Mouse (Mus musculus): ENCODE results near the gene Gzmm. TPM values are rescaled to one million over a fixed set of nuclear protein-coding genes. Genes with fewer than 3 reads are reported as not detected.

Gzmm gene
- polyA plus RNA-seq (2012; rRNA removed): 0.06 and 0.12 TPM in 2 replicates

DNA sequence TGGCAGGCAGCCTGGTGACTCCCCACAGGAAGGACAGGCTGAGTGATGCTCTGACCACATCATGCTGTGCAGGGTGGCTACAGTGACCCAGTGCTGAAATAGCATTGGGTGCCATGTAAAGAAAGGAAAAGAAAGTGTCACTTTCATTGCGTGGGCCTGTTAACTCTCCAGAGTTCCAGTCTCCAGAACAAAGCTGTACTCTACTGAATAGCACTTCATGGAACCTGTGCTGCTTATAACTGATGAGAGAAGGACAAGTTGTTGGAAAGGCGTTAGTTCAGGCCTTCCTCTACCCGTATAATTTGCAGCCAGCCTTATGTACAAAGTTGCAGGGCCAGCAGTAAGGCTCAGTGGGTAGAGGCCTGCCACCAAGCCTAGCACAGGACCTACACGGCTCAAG is at the start of gene Gzmm:
Gene Gzmm, plus strand, starts transcription at position 301 of the 400 bp plus-strand sequence.

DNA sequence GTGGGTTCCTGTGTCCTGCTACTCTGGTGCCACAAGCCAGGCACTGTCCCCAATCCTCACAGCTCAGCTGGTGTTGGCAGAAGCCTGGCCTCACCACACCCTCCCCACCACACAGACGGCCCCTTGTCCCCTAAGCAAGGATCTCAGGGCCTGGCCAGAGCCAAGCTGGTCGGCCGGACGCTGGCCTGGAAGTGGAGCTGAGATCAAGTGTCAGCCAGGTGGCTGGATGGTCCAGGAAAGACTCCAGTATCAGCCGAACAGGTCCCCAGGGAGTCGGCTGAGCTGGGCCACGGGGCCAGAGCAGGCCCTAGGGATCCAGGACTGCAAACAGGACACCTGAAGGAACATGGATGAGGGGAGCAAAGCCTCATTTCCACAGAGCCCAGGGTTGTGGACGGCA is 43.1 kb upstream of the Gzmm start, which contains the start of gene Odf3l2:
Gene Odf3l2, minus strand, starts transcription at position 28 of the 400 bp plus-strand sequence.

DNA sequence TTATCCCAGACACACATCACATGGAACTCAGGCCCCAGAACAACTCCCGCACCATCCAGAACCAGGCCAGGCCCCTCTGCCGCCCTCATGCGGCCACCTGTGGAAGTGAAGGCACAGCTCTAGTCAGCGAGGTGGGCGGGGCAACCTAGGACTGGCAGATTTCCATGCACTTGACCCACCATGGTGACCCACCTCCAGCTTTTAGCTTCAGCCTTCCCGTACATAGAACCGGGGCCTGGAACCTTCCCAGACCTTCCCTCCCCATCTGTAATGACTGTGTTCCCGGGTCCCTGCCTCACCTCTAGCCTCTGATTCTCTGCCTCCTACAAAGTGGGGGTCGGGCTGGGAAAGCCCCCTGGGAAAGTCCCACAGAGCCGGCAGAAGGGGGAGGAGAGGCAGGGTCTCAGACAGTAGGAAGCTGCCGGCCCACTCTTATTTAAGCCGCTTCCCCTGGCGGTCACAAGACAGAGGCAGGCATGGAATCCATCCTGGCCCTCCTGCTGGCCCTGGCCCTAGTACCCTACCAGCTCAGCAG is 24.6 kb upstream of the Gzmm start, which contains the start of gene Madcam1:
Gene Madcam1, plus strand, starts transcription at position 429 of the 535 bp plus-strand sequence.

DNA sequence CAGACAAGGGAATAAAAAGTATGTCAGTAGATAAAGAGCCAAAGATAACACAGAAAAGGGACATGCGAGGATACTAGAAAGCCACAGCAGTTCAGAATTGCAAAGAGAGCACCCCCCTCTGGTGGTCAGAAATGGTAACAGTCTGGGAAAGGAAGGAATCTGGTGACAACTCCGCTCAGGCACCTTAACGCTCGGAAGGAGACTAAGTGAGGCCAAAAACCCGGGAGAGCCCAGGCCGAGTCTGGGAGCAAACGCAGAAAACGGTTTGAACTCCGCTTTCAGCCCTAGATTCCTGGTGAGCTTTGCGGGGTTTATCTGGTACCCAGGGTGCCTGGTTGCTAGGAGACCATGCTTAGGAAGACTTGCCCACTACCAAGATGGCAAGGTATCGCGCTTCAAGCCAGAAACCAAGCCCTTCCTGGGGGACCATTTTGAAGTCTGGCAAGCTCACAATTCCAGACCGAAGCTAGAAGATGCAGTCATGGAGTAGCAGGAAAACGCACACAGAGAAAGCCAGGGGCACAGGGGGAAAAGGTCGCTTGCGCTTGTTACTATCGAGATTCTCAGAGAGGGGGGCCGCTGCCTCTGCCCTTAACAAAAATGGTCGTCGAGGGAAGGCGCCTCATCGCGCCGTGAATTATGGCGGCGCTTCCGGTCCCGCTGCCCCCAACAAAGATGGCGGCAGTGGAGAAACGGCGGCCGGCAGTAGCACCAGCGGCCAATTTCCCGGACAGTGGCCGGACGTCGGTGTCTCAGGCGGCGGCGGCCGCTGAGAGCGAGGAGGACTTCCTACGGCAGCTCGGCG is 19.8 kb upstream of the Gzmm start, which contains the start of gene Tpgs1:
Gene Tpgs1, plus strand, starts transcription at position 599 of the 805 bp plus-strand sequence.

DNA sequence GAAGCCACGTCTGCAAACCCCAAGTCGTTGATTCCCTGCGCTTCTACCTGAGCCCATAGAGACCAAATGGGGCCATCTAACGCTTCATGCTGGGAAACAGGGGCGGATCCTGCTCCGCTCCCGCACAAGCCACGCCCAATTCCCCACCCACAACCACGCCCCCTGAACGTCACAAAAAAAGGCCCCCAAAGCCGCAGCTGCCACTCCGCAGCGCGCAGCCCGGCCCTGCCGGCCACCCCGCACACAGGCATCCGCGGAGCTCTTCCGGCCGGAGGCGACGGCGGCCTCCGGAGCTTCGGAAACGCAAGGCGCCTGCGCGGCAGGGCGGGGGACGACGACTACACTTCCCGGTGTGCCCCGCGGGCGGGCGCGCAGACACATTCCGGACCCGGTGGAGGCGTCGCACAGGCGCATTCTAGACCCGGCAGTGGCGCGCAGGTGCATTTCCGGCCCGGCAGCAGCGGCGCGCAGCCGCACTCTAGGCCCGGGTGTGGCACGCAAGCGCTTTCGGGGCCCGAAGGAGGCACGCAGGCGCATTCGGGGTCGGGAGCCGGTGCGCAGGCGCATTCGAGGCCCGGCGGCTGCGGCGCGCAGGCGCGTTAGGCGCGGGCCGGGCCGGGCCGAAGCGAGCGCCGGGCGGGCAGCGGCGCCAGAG is 7.1 kb upstream of the Gzmm start, which contains the start of gene Cdc34:
Gene Cdc34, plus strand, starts transcription at position 605 of the 655 bp plus-strand sequence.

DNA sequence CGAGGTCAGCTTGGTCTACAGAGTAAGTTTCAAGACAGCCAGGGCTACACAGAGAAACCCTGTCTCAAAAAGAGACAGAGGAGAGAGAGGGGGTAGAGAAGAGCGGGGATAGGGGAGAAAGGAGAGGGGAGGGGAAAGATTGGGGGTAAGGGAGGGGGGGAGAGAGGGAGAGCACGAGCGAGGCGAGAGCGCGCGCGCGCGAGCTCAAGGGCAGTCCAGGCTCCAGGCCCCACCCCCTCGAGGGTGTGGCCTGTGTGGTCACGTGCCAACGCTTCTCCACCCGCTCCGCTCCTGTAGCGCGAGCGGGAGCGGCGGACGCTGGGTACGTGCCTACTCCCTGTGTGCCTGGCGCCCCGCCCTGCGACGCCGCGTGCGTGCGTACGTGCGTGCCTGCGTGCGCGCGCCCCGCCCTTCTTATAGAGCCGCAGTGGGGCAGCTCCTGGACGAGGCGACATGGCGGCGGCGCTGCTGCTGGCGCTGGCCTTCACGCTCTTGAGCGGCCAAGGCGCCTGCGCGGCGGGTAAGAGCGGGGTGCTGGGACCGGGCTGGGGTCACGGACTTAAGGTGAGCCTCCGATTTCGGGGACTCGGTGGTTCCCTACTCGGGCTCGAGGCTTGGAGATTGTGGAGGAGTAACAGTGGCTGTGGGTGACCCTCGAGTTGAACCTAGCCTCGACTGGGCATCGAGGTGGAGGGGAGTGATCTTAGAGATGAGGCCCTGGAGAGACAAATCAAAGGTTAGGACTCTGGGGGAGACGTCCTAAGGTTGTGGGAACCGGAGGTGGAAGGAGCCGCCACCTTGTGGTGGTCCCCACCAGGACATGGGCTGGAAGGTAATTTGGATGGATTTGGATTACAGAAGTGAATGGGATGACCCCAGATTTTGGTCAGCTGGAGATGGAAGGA is 15.5 kb downstream of the Gzmm start, which contains the start of gene Bsg:
Gene Bsg, plus strand, starts transcription at position 427 of the 905 bp plus-strand sequence.

DNA sequence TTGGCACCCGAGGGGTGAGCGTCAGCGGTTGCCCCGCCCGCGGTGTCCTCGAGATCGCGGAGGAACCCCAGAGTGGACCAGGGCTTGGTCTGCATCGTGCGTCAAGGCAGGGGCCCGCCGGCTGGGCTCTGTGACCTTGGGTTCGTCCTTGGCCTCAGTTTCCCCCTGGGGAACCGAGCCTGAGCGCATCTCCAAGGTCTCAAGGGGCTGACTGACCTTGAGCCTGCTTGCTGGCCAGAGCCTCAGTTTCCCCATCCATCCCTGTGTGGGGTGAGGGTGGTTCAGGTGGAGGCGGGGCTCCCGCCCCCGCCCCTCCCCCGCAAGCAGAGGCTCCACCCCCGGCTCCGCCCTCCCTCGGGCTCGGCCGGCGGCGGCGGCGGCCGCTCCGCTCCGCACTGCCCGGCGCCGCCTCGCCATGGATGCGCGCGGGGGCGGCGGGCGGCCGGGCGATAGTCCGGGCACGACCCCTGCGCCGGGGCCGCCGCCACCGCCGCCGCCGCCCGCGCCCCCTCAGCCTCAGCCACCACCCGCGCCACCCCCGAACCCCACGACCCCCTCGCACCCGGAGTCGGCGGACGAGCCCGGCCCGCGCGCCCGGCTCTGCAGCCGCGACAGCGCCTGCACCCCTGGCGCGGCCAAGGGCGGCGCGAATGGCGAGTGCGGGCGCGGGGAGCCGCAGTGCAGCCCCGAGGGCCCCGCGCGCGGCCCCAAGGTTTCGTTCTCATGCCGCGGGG is 27.6 kb downstream of the Gzmm start, which contains the start of gene Hcn2:
Gene Hcn2, plus strand, starts transcription at position 381 of the 734 bp plus-strand sequence.

Other genes starting within 250 kb of the Gzmm start
- gene Vmn2r83, start 220.3 kb upstream of the Gzmm start, polyA plus RNA-seq (2012; rRNA removed): not detected in 2 replicates
- 15.1 and 15.9 TPM in 2 replicates for gene Plpp2, start 155.2 kb upstream of the Gzmm start, polyA plus RNA-seq (2012; rRNA removed)
- 20.0 and 25.1 TPM in 2 replicates for gene Mier2, start 133.8 kb upstream of the Gzmm start, polyA plus RNA-seq (2012; rRNA removed)
- not detected in 2 replicates for gene Theg, start 101.7 kb upstream of the Gzmm start, polyA plus RNA-seq (2012; rRNA removed)
- gene C2cd4c, start 75.0 kb upstream of the Gzmm start, polyA plus RNA-seq (2012; rRNA removed): 0.03 and 0.06 TPM in 2 replicates
- gene Shc2, start 51.1 kb upstream of the Gzmm start, polyA plus RNA-seq (2012; rRNA removed): 0.26 and 0.30 TPM in 2 replicates
- gene Odf3l2, start 43.3 kb upstream of the Gzmm start, polyA plus RNA-seq (2012; rRNA removed): not detected in 2 replicates
- 0.08 and 0.18 TPM in 2 replicates for gene Madcam1, start 24.5 kb upstream of the Gzmm start, polyA plus RNA-seq (2012; rRNA removed)
- 14.3 and 15.9 TPM in 2 replicates for gene Tpgs1, start 19.7 kb upstream of the Gzmm start, polyA plus RNA-seq (2012; rRNA removed)
- 75.1 and 80.8 TPM in 2 replicates for gene Cdc34, start 6.8 kb upstream of the Gzmm start, polyA plus RNA-seq (2012; rRNA removed)
- gene Bsg, start 15.5 kb downstream of the Gzmm start, polyA plus RNA-seq (2012; rRNA removed): 793 and 830 TPM in 2 replicates
- gene Hcn2, start 27.6 kb downstream of the Gzmm start, polyA plus RNA-seq (2012; rRNA removed): 0.08 and 0.09 TPM in 2 replicates
- 13.3 and 17.5 TPM in 2 replicates for gene Polrmt, start 57.6 kb downstream of the Gzmm start, polyA plus RNA-seq (2012; rRNA removed)
- gene Fgf22, start 66.1 kb downstream of the Gzmm start, polyA plus RNA-seq (2012; rRNA removed): not detected in 2 replicates
- gene Rnf126, start 77.9 kb downstream of the Gzmm start, polyA plus RNA-seq (2012; rRNA removed): 36.8 and 38.6 TPM in 2 replicates
- gene Fstl3, start 88.3 kb downstream of the Gzmm start, polyA plus RNA-seq (2012; rRNA removed): 2.6 TPM in 2 replicates
- gene Prss57, start 101.9 kb downstream of the Gzmm start, polyA plus RNA-seq (2012; rRNA removed): 3.3 and 4.4 TPM in 2 replicates
- gene Palm, start 104.6 kb downstream of the Gzmm start, polyA plus RNA-seq (2012; rRNA removed): 4.8 and 5.8 TPM in 2 replicates
- 0.59 and 0.99 TPM in 2 replicates for gene Misp, start 132.0 kb downstream of the Gzmm start, polyA plus RNA-seq (2012; rRNA removed)
- 104 and 111 TPM in 2 replicates for gene Ptbp1, start 165.4 kb downstream of the Gzmm start, polyA plus RNA-seq (2012; rRNA removed)
- 200 and 257 TPM in 2 replicates for gene Prtn3, start 185.5 kb downstream of the Gzmm start, polyA plus RNA-seq (2012; rRNA removed)
- 5.6 and 9.0 TPM in 2 replicates for gene Plppr3, start 185.6 kb downstream of the Gzmm start, polyA plus RNA-seq (2012; rRNA removed)
- 103 and 130 TPM in 2 replicates for gene Elane, start 197.2 kb downstream of the Gzmm start, polyA plus RNA-seq (2012; rRNA removed)
- 0.08 and 0.12 TPM in 2 replicates for gene Cfd, start 201.8 kb downstream of the Gzmm start, polyA plus RNA-seq (2012; rRNA removed)
- gene Med16, start 219.9 kb downstream of the Gzmm start, polyA plus RNA-seq (2012; rRNA removed): 11.6 and 12.7 TPM in 2 replicates
- not detected in 2 replicates for gene Gm26602, start 221.8 kb downstream of the Gzmm start, polyA plus RNA-seq (2012; rRNA removed)
- 0.65 and 0.86 TPM in 2 replicates for gene Kiss1r, start 228.0 kb downstream of the Gzmm start, polyA plus RNA-seq (2012; rRNA removed)
- 31.9 and 40.7 TPM in 2 replicates for gene R3hdm4, start 232.2 kb downstream of the Gzmm start, polyA plus RNA-seq (2012; rRNA removed)
- gene Arid3a, start 238.0 kb downstream of the Gzmm start, polyA plus RNA-seq (2012; rRNA removed): 8.4 and 10.3 TPM in 2 replicates

All from liver, embryonic 18 days (tissue).